Mouse (Mus musculus) C2C12 (cell line): Measurements from ENCODE around the gene Gm26602.

ENCODE experiments used
- CEBPB ChIP-seq: IDR thresholded peaks from one replicate; pipeline ENCODE4 v1.6.1; 2011; ENCODE audit warnings: low read depth, mild to moderate bottlenecking, control low read depth, moderate library complexity
- CTCF ChIP-seq: IDR thresholded peaks from one replicate; pipeline ENCODE4 v1.5.1; 2011; ENCODE audit not compliant: control insufficient read depth, insufficient read depth, insufficient read length
- FOSL1 ChIP-seq: IDR thresholded peaks from one replicate; pipeline ENCODE4 v1.8.0; 2011; ENCODE audit warnings: mild to moderate bottlenecking, low read length; ENCODE audit not compliant: poor library complexity, insufficient read depth, severe bottlenecking
- MAX ChIP-seq: IDR thresholded peaks from one replicate; pipeline ENCODE4 v1.6.1; 2011; ENCODE audit warnings: mild to moderate bottlenecking, control low read depth
- MYOD1 ChIP-seq: IDR thresholded peaks from one replicate; pipeline ENCODE4 v1.6.1; 2011; ENCODE audit warnings: low read depth; ENCODE audit not compliant: control insufficient read depth, insufficient read length
- MYOG ChIP-seq: IDR thresholded peaks from one replicate; pipeline ENCODE4 v1.6.1; 2011; ENCODE audit not compliant: control insufficient read depth, insufficient read length; ENCODE audit errors: extremely low read depth
- USF1 ChIP-seq: IDR thresholded peaks from one replicate; pipeline ENCODE4 v1.6.1; 2011; ENCODE audit warnings: low read depth, mild to moderate bottlenecking, control low read depth, moderate library complexity

DNA sequence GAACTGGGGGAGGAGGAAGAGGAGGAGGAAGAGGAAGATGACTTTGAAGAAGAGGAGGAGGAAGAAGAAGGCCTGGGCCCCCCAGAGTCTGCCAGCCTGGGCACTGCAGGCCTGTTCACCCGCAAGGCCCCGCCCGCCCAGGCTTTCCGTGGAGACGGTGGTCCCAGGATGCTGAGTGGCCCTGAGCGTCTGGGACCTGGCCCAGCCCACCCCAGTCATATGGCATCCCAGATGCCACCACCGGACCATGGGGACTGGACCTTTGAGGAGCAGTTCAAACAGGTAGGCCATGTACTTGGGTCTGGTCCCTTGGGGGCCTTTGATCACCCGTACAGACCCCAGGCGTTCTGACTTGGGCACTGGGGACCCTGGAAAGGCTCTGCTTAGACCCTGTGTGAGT, 21.1 kb downstream of the Gm26602 start:
- TF ChIP-seq CTCF (no peak), USF1 (no peak), MAX (no peak), MYOG (no peak), FOSL1 (no peak), MYOD1 (no peak), CEBPB (no peak)
